Mouse (Mus musculus) spleen, postnatal 14 days (tissue): ENCODE results near the gene Hmgb1.

Experiments
- DNase-seq, 2 experiments: peaks; one replicate each; pipeline ENCODE4 v3.0.0; 2021 to 2022; ENCODE audit warnings: low spot score in 2 of 2

Gene Hmgb1

DNA sequence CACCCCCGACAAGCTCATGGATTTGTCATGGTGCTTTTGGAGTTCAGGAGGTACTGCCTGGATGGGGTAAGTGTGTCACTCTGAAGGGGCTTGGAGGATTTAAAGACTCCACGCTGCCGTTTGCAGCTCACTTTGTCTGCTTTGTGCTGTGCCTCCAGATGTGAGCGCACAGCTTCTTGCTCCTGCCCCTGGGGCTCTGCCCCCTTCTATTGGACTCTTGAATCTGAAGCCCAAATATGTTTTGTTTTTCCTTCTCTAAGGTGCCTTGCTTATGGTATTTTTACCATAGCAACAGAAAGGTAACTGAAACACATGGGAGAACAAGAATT lies 187.6 kb downstream of the Hmgb1 start:
- DNase-seq = no peak
